Mouse (Mus musculus) lung, postnatal 0 days (tissue): ENCODE data around the gene Ampd3.

Experiments used
- CTCF ChIP-seq: IDR thresholded peaks from 2 replicates; pipeline ENCODE4 v1.5.1; 2016; ENCODE audit warnings: antibody characterized with exemption, mild to moderate bottlenecking
- EP300 ChIP-seq: IDR thresholded peaks from 2 replicates; pipeline ENCODE4 v1.6.1; 2016; ENCODE audit warnings: antibody characterized with exemption, mild to moderate bottlenecking, control low read depth

DNA sequence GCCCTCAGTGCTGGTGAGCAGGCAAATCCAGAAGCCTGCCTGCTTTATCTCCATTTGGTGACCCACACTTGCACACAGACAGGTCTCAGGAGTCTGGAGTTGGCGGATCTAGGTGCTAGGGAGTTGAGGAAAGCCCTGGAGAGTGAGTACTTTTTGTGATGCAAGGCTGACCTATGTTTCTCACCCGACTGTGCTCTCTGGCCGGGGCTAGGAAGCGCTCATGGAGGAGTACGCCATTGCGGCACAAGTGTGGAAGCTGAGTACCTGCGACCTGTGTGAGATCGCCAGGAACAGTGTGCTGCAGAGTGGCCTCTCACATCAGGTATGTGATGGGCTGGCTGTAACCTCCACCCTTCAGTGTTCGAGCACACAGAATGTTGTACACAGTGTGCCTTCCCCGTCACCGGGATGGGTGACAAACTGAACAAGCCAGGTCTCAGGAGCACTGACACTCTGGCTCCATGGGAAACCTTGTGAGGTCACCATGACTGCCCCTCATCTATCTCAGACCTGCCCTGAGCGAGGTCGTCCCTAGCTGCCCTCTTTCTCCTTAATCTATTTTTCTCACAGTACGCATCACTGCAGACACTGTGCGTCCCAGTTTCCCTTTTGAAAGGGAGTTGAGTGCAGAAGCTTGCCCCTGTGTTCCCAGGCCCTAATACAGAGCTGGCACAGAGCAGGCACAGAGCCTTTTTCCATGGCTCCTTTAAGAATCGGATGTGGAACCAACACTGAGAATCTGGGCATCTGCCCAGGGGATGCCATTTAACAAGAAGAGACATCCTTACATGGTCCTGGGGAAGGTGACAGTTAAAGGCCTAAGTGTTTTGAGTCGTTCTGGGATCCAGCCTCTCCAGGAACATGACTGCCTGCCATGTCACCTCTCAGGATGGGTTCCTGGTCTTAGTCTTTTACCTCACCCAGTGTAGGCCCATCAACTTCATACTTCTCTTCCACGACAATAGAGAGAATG is 41.9 kb downstream of the Ampd3 start:
- TF ChIP-seq EP300 (no peak), CTCF (no peak)
